Mouse (Mus musculus) stomach, embryonic 16.5 days (tissue): ENCODE data around the gene Tapbp. TPM values are rescaled to one million over a fixed set of nuclear protein-coding genes. Genes with fewer than 3 reads are reported as not detected.
A peak's percentile ranks its signal among the peaks of the same experiment; 100 is the strongest.
"Not testable (repeated sequence)": the region's sequence is repeated elsewhere in the genome, so short reads cannot be mapped to it uniquely, and the experiment has no call there.

Source experiments
- ATAC-seq: fragments of 200-750 bp; cut with Nextera tagmentation; 2 replicates; pipeline ENCODE4 v1.8.0; 2017; ENCODE audit warnings: moderate number of reproducible peaks, moderate TSS enrichment; ENCODE audit not compliant: insufficient read depth, low FRiP score
- H3K27ac ChIP-seq: fragments of 300-500 bp; sonication (generic); 2 replicates; pipeline ENCODE4 v1.5.1; 2014; ENCODE audit warnings: low read length
- H3K27me3 ChIP-seq: fragments of 300-500 bp; sonication (generic); 2 replicates; pipeline ENCODE4 v1.6.1; 2014; ENCODE audit warnings: low read length, control low read depth, mixed read lengths; ENCODE audit not compliant: control insufficient read depth, insufficient read depth
- H3K36me3 ChIP-seq: fragments of 300-500 bp; sonication (generic); 2 replicates; pipeline ENCODE4 v1.6.1; 2014; ENCODE audit warnings: low read length; ENCODE audit not compliant: control insufficient read depth, insufficient read depth
- H3K4me1 ChIP-seq: fragments of 300-500 bp; sonication (generic); 2 replicates; pipeline ENCODE4 v1.6.1; 2014; ENCODE audit warnings: low read length, control low read depth, mixed read lengths; ENCODE audit not compliant: control insufficient read depth, insufficient read depth
- H3K4me2 ChIP-seq: fragments of 300-500 bp; sonication (generic); 2 replicates; pipeline ENCODE4 v1.6.1; 2014; ENCODE audit warnings: low read depth, low read length, mixed read lengths
- H3K4me3 ChIP-seq: fragments of 300-500 bp; sonication (generic); replicated peaks from 2 replicates; pipeline ENCODE4 v1.5.1; 2014; ENCODE audit warnings: mild to moderate bottlenecking, low read length
- H3K9ac ChIP-seq: fragments of 300-500 bp; sonication (generic); 2 replicates; pipeline ENCODE4 v1.6.1; 2014; ENCODE audit warnings: low read length
- H3K9me3 ChIP-seq: fragments of 300-500 bp; sonication (generic); replicated peaks from 2 replicates; pipeline ENCODE4 v1.6.1; 2016; ENCODE audit warnings: low read length, control low read depth; ENCODE audit not compliant: control insufficient read depth
- WGBS: fragments of 180-500 bp; shearing (Covaris S2); extraction: QIAGEN DNeasy Blood & Tissue Kit; methylation state at CpG from one replicate; pipeline ENCODE4 v1.1.7; 2014; 5-methylcytosine and 5-hydroxymethylcytosine counted together
- polyA plus RNA-seq: library from polyadenylated mRNA; unstranded; fragments of >200 nt; fragmentation: Nextera tagmentation; extraction: Ambion mirVana; gene quantifications from 2 replicates; pipeline ENCODE4 v1.2.1, GENCODE M21; 2015

Tapbp gene
- 58.4 and 68.7 TPM in 2 replicates for polyA plus RNA-seq

DNA sequence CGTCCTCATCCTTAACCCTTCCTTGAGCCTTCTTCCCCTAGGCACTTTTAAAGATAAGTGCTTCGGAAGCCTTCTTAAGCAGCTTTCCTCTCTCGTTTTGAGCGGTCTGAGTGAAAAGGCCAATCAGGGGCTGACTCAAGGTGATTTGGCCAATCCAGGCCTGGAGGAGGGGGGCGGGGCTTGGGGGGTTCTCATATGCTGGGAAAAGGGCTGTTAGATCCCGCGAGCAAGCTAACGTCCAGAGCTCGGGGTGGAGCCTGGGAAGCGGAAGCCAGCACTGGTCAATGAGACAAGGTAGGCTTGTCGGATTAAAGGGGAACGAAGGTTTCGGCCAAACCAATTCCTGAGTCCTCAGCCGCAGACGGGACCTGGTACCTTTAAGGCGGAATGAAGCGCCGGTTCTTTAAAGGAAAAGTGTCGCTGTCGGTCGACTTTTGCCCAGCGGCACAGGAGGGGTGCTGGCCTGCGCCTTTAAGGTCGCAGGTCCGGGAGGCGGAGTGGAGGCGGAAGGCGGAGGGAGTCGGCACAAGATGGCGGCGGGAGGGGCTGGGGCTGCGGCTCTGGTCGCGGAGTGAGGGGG, at the start of gene Tapbp, which contains the start of gene Zbtb22:
Tapbp (plus strand) TSS at position 229 of the 580 bp plus-strand sequence.
Zbtb22 (plus strand) TSS at position 234 of the 580 bp plus-strand sequence.
- H3K36me3 ChIP-seq: peaks cover 27% of the 10 kb centered on the region
- H3K4me1 ChIP-seq: peaks cover 23% of the 10 kb centered on the region
- peak within 1 kb of the TSS; percentile 83 for H3K27ac ChIP-seq
- H3K27me3 ChIP-seq: no peaks in the 10 kb centered on the region
- peak; percentile 92 for ATAC-seq
- H3K4me3 ChIP-seq: peak within 1 kb of the TSS; percentile 64
- peak within 1 kb of the TSS; percentile 73 for H3K4me2 ChIP-seq
- no peaks in the 10 kb centered on the region for H3K9me3 ChIP-seq
- H3K9ac ChIP-seq: peak within 1 kb of the TSS; percentile 76
- WGBS: under 1% methylated on average over 34 of the region's 34 CpGs

DNA sequence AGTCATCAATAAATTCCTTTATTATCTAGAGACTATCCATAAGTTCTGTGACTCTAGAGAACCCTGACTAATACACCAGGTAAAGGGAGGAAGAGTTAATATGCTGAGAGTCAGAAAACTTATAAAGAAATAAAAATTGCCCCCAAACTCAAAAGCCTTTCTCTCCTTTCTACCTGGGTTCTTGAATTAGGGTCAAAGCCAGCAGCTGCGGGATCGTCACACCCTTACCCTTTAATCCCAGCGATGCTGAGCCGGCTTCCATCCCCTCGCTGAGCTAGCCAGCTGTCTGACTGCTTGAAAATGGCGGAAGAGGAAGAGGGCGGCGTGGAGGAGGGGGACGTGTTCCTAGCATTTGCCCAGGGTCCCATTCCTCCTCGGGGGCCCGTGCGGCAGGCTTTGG, 42.2 kb upstream of the Tapbp start, which contains the start of gene Gm7029:
Gm7029 (plus strand) TSS at position 301 of the 400 bp plus-strand sequence.
- H3K27ac ChIP-seq, H3K9me3 ChIP-seq, H3K4me3 ChIP-seq, H3K36me3 ChIP-seq, ATAC-seq, H3K4me2 ChIP-seq, H3K27me3 ChIP-seq, H3K9ac ChIP-seq, H3K4me1 ChIP-seq: not testable (repeated sequence)
- WGBS: 89% methylated on average over 4 of the region's 12 CpGs

GRCm38 (mm10) chr17:33874411-33874810, 41.3 kb upstream of the Tapbp start:
- 81% methylated on average over 11 of the region's 11 CpGs for WGBS

GRCm38 (mm10) chr17:33875797-33876196, 39.9 kb upstream of the Tapbp start:
- not testable (repeated sequence) for H3K4me1 ChIP-seq, H3K4me3 ChIP-seq, ATAC-seq, H3K9ac ChIP-seq, H3K9me3 ChIP-seq, H3K36me3 ChIP-seq, H3K27ac ChIP-seq, H3K4me2 ChIP-seq, H3K27me3 ChIP-seq
- WGBS: 79% methylated on average over 5 of the region's 5 CpGs

More at GRCm38 (mm10) chr17:33874411-33874810, 41.3 kb upstream of the Tapbp start:
- ATAC-seq: no peak
- no peak overlapping the region for H3K9ac ChIP-seq
- no peaks in the 10 kb centered on the region for H3K4me1 ChIP-seq
- H3K9me3 ChIP-seq: no peaks in the 10 kb centered on the region
- no peaks in the 10 kb centered on the region for H3K27me3 ChIP-seq
- H3K27ac ChIP-seq: no peak overlapping the region
- H3K4me3 ChIP-seq: no peak overlapping the region
- H3K4me2 ChIP-seq: no peak overlapping the region
- H3K36me3 ChIP-seq: peaks cover 5% of the 10 kb centered on the region; the same call in 1 of the 2 replicates

DNA sequence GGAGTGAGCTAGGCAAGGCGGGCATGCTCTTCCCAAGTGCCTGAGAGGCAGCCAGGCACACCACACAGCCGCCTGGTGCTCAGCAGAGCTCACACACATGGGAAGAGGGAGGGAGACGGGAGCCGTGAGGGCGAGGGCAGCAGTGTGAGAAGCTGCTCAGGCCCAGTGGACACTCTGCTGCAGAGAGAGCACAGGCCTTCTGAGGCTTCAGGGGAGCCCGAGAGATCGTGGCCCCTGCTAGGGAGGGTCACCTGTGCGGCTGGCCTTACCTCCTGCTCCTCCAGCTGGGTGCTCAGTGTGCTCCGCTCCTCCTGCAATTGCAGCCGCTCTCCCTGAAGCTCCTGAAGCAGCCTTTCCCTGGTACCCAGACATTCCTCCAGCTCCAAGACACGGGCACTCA, 31.4 kb upstream of the Tapbp start:
- WGBS: 92% methylated on average over 10 of the region's 11 CpGs

GRCm38 (mm10) chr17:33887802-33888201, 27.9 kb upstream of the Tapbp start:
- not testable (repeated sequence) for H3K27ac ChIP-seq, H3K27me3 ChIP-seq, H3K9ac ChIP-seq, H3K4me2 ChIP-seq, H3K4me3 ChIP-seq, ATAC-seq, H3K36me3 ChIP-seq, H3K9me3 ChIP-seq
- H3K4me1 ChIP-seq: peaks cover 14% of the 10 kb centered on the region
- WGBS: 41% methylated on average over 2 of the region's 2 CpGs

More for the DNA sequence above, 31.4 kb upstream of the Tapbp start:
- H3K9me3 ChIP-seq, H3K27me3 ChIP-seq, H3K9ac ChIP-seq, H3K27ac ChIP-seq, H3K4me3 ChIP-seq, H3K4me2 ChIP-seq, H3K36me3 ChIP-seq, ATAC-seq: not testable (repeated sequence)
- peaks cover 12% of the 10 kb centered on the region for H3K4me1 ChIP-seq

DNA sequence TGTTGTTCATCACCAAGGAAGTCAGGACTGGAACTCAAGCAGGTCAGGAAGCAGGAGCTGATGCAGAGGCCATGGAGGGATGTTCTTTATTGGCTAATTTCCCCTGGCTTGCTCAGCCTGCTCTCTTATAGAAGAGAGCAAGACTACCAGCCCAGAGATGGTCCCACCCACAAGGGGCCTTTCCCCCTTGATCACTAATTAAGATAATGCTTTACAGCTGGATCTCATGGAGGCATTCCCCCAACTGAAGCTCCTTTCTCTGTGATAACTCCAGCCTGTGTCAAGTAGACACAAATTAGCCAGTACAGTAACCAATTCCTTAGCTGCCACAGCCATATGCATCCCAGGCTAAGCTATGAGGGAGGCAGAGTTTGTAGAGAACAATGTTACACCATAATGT, 27.5 kb upstream of the Tapbp start:
- H3K4me1 ChIP-seq: peaks cover 14% of the 10 kb centered on the region
- H3K4me3 ChIP-seq, H3K27ac ChIP-seq, H3K9ac ChIP-seq, H3K9me3 ChIP-seq, ATAC-seq, H3K4me2 ChIP-seq, H3K27me3 ChIP-seq, H3K36me3 ChIP-seq: not testable (repeated sequence)

- H3K27me3 ChIP-seq, H3K27ac ChIP-seq, H3K36me3 ChIP-seq, H3K9me3 ChIP-seq: not testable (repeated sequence)
- Histone ChIP-seq H3K4me3 (peak overlapping the region; percentile 65), H3K4me1 (peaks cover 14% of the 10 kb centered on the region), H3K4me2 (peak overlapping the region; percentile 65), H3K9ac (peak overlapping the region; percentile 80)
- ATAC-seq: peak; percentile 3
- under 1% methylated on average over 44 of the region's 44 CpGs for WGBS
Observed at GRCm38 (mm10) chr17:33889941-33890532, 25.7 kb upstream of the Tapbp start.

DNA sequence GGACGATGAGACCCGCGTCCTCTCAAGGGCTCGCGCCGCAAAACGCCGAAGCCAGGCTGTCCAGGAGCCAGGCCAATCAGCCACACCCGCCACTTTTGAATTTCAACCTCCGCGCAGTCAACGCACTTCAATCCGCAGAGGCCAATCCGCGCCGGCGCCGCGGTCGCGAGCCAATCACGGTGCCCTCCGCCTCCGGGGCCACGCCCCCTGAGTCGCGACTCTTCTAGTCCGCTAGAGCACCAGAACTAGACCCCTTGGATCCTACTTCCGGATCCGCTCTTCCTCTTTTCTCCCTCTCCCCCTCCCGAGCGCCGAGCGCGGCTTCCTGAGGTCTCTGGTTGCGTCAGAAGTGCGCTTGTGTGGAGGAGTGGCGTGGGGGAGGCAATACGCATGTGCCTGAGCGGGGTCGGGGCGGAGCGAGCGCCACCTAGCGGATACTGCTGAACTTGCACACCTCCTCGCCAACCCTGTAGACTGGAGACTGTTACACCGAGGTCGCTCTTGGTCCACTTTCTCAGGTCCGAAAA, 25.1 kb upstream of the Tapbp start, which contains the start of gene Kifc1:
Kifc1 (minus strand) TSS at position 129 of the 527 bp plus-strand sequence.
- peaks cover 14% of the 10 kb centered on the region for H3K4me1 ChIP-seq
- H3K27ac ChIP-seq: no peak within 1 kb of the TSS; the same call in 1 of the 2 replicates
- H3K9ac ChIP-seq: peak within 1 kb of the TSS; percentile 80
- peak within 1 kb of the TSS; percentile 65 for H3K4me3 ChIP-seq
- 0% methylated on average over 49 of the region's 49 CpGs for WGBS
- no peaks in the 10 kb centered on the region for H3K36me3 ChIP-seq
- no peaks in the 10 kb centered on the region for H3K27me3 ChIP-seq
- ATAC-seq: peak; percentile 99
- no peaks in the 10 kb centered on the region for H3K9me3 ChIP-seq
- peak within 1 kb of the TSS; percentile 65 for H3K4me2 ChIP-seq
